Mouse (Mus musculus): ENCODE measurements around the gene Qprt.

Qprt gene

DNA sequence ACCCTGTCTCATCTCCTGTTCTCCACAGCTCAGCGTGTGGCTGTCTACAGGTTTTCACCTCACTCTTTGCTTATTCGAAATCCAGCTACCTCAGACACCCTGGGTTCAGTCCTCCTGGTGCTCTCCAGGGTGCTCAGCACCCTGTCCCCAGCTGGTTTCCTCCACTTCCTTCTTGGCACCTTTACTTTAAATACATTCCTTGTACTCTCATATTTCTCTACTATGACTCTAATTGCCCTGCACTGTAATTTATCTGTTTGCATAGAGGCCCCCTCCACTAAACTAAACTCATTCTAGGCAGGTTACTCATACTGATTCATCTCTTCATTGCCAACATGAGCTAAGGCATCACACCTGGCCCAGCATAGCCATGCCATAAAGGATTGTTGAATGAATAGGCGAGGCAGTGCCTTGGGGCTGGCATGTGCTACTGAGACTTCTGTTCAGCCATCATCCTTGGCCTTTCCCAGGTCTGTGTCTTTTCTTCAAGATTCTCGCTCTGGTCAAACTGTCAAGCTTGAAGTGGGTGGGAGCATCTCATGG is 51.1 kb downstream of the Qprt start:
- DNase-seq (ENCODE audit: inconsistent age in 2 of 2, low spot score in 1 of 2): no peak

DNA sequence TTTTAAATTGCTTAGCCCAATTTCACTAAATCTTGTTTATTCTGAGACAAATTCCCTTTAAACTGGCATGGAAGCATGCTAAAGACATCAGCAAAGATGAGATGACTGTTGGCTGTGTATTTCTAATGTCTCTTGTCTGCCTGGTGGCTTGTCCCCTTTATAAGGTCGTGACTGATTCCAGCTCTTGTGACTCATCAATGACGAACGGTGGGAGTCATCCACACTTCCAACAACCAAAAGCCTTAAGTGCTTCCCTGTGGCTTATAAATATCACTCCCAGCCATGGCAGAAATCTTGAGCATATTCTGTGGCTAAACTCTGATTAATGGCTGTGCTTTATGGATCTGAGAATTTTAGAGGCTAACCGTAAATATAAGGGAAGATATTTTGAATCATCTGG is 55.7 kb downstream of the Qprt start:
- DNase-seq (ENCODE audit: inconsistent age in 2 of 2, low spot score in 1 of 2): peak; percentile 48 to 82

DNA sequence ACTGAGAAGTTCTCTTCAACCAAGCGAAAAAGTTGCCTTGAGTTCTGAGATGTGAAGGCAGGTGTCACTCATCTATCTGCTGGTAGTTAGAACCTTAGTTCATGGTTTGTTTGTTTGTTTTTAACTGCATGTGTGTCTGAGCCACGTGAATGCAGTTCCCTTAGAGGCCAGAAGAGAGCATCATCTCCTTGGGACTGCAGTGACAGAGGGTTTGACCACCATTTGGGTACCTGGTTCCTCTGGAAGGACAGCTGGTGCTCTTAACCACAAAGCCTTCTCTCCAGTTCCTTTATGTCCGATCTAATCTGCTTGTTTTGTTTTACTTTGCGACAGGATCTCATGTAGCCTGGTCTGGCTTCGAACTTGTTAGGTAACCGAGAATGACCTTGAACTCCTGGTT is 56.5 kb downstream of the Qprt start:
- no peak for DNase-seq (ENCODE audit: inconsistent age in 2 of 2, low spot score in 1 of 2)

Measured in adrenal gland, adult (tissue).